Mouse (Mus musculus) kidney, adult 11 months (tissue): Measurements from ENCODE around the gene Olfr1163.
"Not testable (repeated sequence)": the region's sequence is repeated elsewhere in the genome, so short reads cannot be mapped to it uniquely, and the experiment has no call there.

Source experiments
- DNase-seq: peaks from one replicate; pipeline ENCODE4 v3.0.0; 2022

Olfr1163 gene

DNA sequence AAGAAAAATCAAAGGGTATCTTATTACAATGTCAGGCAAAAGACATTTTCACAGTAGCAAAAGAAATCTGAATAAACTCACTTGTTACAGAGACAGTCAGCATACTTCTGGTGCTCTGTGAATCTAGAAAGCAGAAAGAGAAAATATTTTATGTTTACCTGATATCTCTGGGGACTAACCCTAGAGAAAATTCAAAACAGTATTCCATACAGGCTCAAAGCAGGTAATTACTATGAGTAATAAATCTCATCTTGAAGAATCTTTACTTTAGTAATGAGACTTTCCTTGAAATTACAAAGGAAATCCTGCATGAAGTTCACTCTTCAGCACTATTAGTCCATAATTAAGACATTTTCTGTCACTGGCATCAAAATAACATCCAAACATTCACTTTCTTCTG is at the start of gene Olfr1163:
TSS of gene Olfr1163 (minus strand) at position 101 of the 400 bp plus-strand sequence.
- DNase-seq, result no peak

- DNase-seq, result no peak
These were observed 22.2 kb upstream of the Olfr1163 start, which contains the start of gene Olfr1164 for GRCm38 (mm10) chr2:88093866-88094265. TSS of gene Olfr1164 (minus strand) at chr2:88093966.

DNA sequence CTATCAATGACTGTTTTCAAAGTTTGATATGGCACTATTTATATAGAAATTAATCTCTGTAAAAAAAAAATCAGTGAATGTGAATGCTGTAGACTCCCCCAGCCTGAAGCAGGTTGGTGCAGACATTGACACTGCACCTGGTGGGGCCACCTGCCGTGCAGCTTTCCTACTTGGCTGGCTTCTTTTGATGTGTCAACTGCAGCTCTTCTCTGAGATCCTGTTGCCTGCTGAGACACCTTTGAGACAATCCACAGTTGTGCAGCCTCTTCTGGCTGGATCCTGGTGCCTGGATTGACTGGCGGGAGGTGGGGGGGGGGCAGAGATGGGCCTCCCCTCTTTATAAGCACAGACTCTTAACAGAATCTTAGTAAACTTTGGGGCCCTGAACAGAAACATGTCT is 8.0 kb downstream of the Olfr1163 start:
- DNase-seq, result no peak

DNA sequence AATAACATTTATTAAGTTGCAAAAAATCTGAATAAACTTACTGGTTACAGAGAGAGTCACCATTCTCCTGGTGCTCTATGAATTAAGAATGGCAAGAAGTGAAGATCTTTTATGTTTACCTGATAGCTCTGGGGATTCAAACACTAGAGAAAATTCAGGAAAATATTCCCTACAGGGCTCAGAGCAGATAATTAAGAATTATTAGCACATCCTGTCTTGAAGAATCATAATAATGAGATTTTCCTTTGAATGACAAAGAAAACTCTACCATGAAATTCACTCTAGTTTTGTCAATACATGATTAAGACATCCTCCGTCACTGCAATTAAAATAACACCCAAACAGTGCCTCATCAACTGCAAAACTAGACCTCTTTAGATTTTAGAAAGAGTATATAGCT is 20.6 kb downstream of the Olfr1163 start, which contains the start of gene Olfr1162:
TSS of gene Olfr1162 (minus strand) at position 101 of the 400 bp plus-strand sequence.
- no peak for DNase-seq

DNA sequence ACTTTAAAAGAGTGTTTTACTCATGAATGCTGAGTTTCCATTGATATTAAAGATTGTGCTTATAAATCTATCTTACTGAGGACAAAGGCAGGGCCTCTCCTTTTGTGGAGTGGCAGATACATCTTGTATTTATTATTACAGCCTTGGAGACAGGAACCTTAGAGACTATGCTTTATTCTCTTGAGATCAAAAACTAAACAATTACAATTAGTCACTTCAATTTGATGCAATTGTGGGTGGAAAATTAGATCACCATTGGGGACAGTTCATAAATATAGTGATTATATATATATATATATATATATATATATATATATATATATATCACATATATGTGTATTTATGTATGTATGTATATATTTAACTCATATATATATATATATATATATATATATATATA is 34.0 kb downstream of the Olfr1163 start, which contains the start of gene Olfr73:
TSS of gene Olfr73 (minus strand) at position 101 of the 400 bp plus-strand sequence.
- DNase-seq, result no peak

DNA sequence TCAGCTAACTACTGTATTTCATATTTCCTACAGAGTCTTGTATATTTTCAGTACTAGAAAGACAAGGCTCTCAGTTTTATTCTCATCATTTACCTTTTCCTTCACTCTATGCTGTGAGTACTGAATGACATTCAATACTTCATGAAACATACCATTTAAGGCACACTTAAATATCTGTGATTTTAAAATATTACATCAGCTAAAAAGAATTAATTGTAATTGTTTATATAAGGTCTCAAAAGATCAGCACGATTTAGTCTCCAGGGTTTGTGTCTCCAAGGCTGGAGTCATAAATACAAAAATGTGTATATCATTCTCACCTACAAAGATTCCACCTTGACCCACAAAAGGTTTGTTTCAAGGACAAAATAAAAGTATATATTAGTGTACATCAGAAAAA is 49.2 kb downstream of the Olfr1163 start, which contains the start of gene Olfr1161:
TSS of gene Olfr1161 (plus strand) at position 301 of the 400 bp plus-strand sequence.
- DNase-seq, result not testable (repeated sequence)
